In genomic region chr1:171360253-171360652, GRCm38 (mm10) we compare ENCODE assay signal across 8 mouse cellular contexts. TPM values are rescaled to one million over a fixed set of nuclear protein-coding genes. Genes with fewer than 3 reads are reported as not detected.
A peak's percentile ranks its signal among the peaks of the same experiment; 100 is the strongest.
DNase-seq lines count a peak whose midpoint lies in the region; ATAC-seq and TF ChIP-seq lines count a peak whose summit lies in the region.

No protein-coding gene starts in this region.

- H3K4me3 ChIP-seq in heart, embryonic 13.5 days: peak overlapping the region; percentile 65
- peak overlapping the region; percentile 82 for H3K4me3 ChIP-seq in testis, adult 2 months (ENCODE audit: control insufficient read depth, low read depth, low read length)
- H3K4me3 ChIP-seq in liver, embryonic 15.5 days (replicated peaks): peak overlapping the region; percentile 63
- peak overlapping the region; percentile 56 for H3K4me3 ChIP-seq in small intestine, adult 2 months (ENCODE audit: low read depth, low read length)

- no peak for DNase-seq in heart, postnatal 4 days
- DNase-seq in testis, postnatal 14 days (ENCODE audit: low spot score): no peak
- DNase-seq in spleen, adult 12 weeks (ENCODE audit: low spot score): no peak

- no peak for TF ChIP-seq POLR2A in testis, adult 2 months (IDR thresholded peaks at IDR 0.05; ENCODE audit: control insufficient read depth, low read depth, low read length)
- TF ChIP-seq POLR2A in small intestine, adult 2 months (IDR thresholded peaks at IDR 0.05; ENCODE audit: low read depth, low read length): no peak

- TF ChIP-seq CTCF in testis, adult 2 months (IDR thresholded peaks at IDR 0.05; ENCODE audit: control insufficient read depth, insufficient read depth, insufficient replicate concordance, low read depth, low read length): no peak
- no peak for TF ChIP-seq CTCF in small intestine, adult 2 months (IDR thresholded peaks at IDR 0.05; ENCODE audit: extremely low read depth, insufficient read length, insufficient replicate concordance, low read depth, low read length)

- WGBS in heart, embryonic 13.5 days: 5% methylated on average over 26 of the region's 26 CpGs
- 19% methylated on average over 26 of the region's 26 CpGs for WGBS in liver, embryonic 15.5 days (ENCODE audit: insufficient replicate concordance)
- WGBS in small intestine, adult 2 months: 39% methylated on average over 26 of the region's 26 CpGs

- no peaks in the 10 kb centered on the region for H3K27me3 ChIP-seq in heart, embryonic 13.5 days (replicated peaks)
- no peaks in the 10 kb centered on the region for H3K27me3 ChIP-seq in testis, adult 2 months (ENCODE audit: control insufficient read depth, insufficient read depth, low read length)
- no peaks in the 10 kb centered on the region for H3K27me3 ChIP-seq in liver, embryonic 15.5 days
- H3K27me3 ChIP-seq in small intestine, adult 2 months (ENCODE audit: control insufficient read depth, insufficient read depth, low read length): no peaks in the 10 kb centered on the region

- peaks cover 34% of the 10 kb centered on the region for H3K36me3 ChIP-seq in heart, embryonic 13.5 days
- H3K36me3 ChIP-seq in testis, adult 2 months (ENCODE audit: control insufficient read depth, insufficient read depth, low read length): no peaks in the 10 kb centered on the region
- H3K36me3 ChIP-seq in liver, embryonic 15.5 days (replicated peaks): peaks cover 24% of the 10 kb centered on the region
- H3K36me3 ChIP-seq in small intestine, adult 2 months (ENCODE audit: control insufficient read depth, insufficient read depth, low read length): peaks cover 13% of the 10 kb centered on the region

- no peak; the same call in 1 of the 2 replicates for ATAC-seq in heart, embryonic 13.5 days (ENCODE audit: extremely low read depth, insufficient number of reproducible peaks, low FRiP score, low TSS enrichment)
- peak; percentile 10 for ATAC-seq in granulocyte monocyte progenitor cell, adult 5-6 weeks (replicated peaks; ENCODE audit: poor library complexity, severe bottlenecking)
- ATAC-seq in liver, embryonic 15.5 days (ENCODE audit: insufficient read depth): peak; percentile 10; the same call in 1 of the 2 replicates

- H3K9ac ChIP-seq in heart, embryonic 13.5 days: peak overlapping the region; percentile 82
- H3K9ac ChIP-seq in liver, embryonic 15.5 days: peak overlapping the region; percentile 56

- H3K27ac ChIP-seq in heart, embryonic 13.5 days (replicated peaks): 0 out of 2 replicates have a peak overlapping the region, but pooled peaks have one; percentile 12
- H3K27ac ChIP-seq in testis, adult 2 months (ENCODE audit: control insufficient read depth, insufficient read depth, low read depth, low read length): peak overlapping the region; percentile 85
- H3K27ac ChIP-seq in liver, embryonic 15.5 days (replicated peaks): 0 out of 2 replicates have a peak overlapping the region, but pooled peaks have one; percentile 61
- H3K27ac ChIP-seq in small intestine, adult 2 months (ENCODE audit: insufficient read depth, low read depth, low read length): no peak overlapping the region

- H3K4me1 ChIP-seq in heart, embryonic 13.5 days: peaks cover 14% of the 10 kb centered on the region
- H3K4me1 ChIP-seq in testis, adult 2 months (ENCODE audit: control insufficient read depth, insufficient read depth, low read length): peaks cover 12% of the 10 kb centered on the region
- H3K4me1 ChIP-seq in liver, embryonic 15.5 days (replicated peaks): peaks cover 29% of the 10 kb centered on the region
- peaks cover 10% of the 10 kb centered on the region for H3K4me1 ChIP-seq in small intestine, adult 2 months (ENCODE audit: control insufficient read depth, insufficient read depth, insufficient read length, low read length)

- H3K9me3 ChIP-seq in heart, embryonic 13.5 days: 0 out of 2 replicates have a peak, but pooled peaks cover 3% of the 10 kb centered on the region
- H3K9me3 ChIP-seq in liver, embryonic 15.5 days (replicated peaks): no peaks in the 10 kb centered on the region

- H3K4me2 ChIP-seq in heart, embryonic 13.5 days: peak overlapping the region; percentile 84
- peak overlapping the region; percentile 87 for H3K4me2 ChIP-seq in liver, embryonic 15.5 days

RNA-seq across cellular contexts. Expression of gene Klhdc9, which starts 0.3 kb away (rescaled TPM):
- 0.65 and 0.76 TPM in 2 replicates for polyA plus RNA-seq in heart, embryonic 13.5 days (2015; fragmentation: Nextera tagmentation; extraction: Ambion mirVana)
- under 1 TPM; 0.50 TPM for total RNA-seq in heart, postnatal 4 days (2021)
- polyA plus RNA-seq in testis, adult 2 months (2012; rRNA removed): 10.6 and 10.9 TPM in 2 replicates
- not detected in 2 replicates for total RNA-seq in granulocyte monocyte progenitor cell, adult 5-6 weeks (2014; fragmentation: Nextera tagmentation)
- 0.52 and 0.77 TPM in 2 replicates for total RNA-seq in granulocyte monocyte progenitor cell, adult 5-6 weeks (2017)
- 0.21 and 0.33 TPM in 2 replicates for polyA plus RNA-seq in liver, embryonic 15.5 days (2015; fragmentation: Nextera tagmentation; extraction: Ambion mirVana)
- polyA plus RNA-seq in small intestine, adult 2 months (2012; rRNA removed): 0.13 and 0.16 TPM in 2 replicates

RNA-seq across cellular contexts. Expression of gene Nectin4, which starts 9.6 kb away (rescaled TPM):
- polyA plus RNA-seq in heart, embryonic 13.5 days (2015; fragmentation: Nextera tagmentation; extraction: Ambion mirVana): 0.23 and 0.27 TPM in 2 replicates
- under 1 TPM; 0.07 TPM for total RNA-seq in heart, postnatal 4 days (2021)
- polyA plus RNA-seq in testis, adult 2 months (2012; rRNA removed): 6.5 and 8.5 TPM in 2 replicates
- total RNA-seq in granulocyte monocyte progenitor cell, adult 5-6 weeks (2014; fragmentation: Nextera tagmentation): 1.5 and 2.4 TPM in 2 replicates
- 0.99 and 1.6 TPM in 2 replicates for total RNA-seq in granulocyte monocyte progenitor cell, adult 5-6 weeks (2017)
- polyA plus RNA-seq in liver, embryonic 15.5 days (2015; fragmentation: Nextera tagmentation; extraction: Ambion mirVana): 0.07 and 0.18 TPM in 2 replicates
- 0.33 and 1.1 TPM in 2 replicates for polyA plus RNA-seq in small intestine, adult 2 months (2012; rRNA removed)

RNA-seq across cellular contexts. Expression of gene Pfdn2, which starts 14.8 kb away (rescaled TPM):
- polyA plus RNA-seq in heart, embryonic 13.5 days (2015; fragmentation: Nextera tagmentation; extraction: Ambion mirVana): 85.4 and 97.8 TPM in 2 replicates
- 10 to 100 TPM; 76.2 to 80.2 TPM for total RNA-seq in heart, postnatal 4 days (2021)
- polyA plus RNA-seq in testis, adult 2 months (2012; rRNA removed): 23.9 and 25.8 TPM in 2 replicates
- 35.6 and 62.6 TPM in 2 replicates for total RNA-seq in granulocyte monocyte progenitor cell, adult 5-6 weeks (2014; fragmentation: Nextera tagmentation)
- 15.2 and 28.0 TPM in 2 replicates for total RNA-seq in granulocyte monocyte progenitor cell, adult 5-6 weeks (2017)
- 32.8 and 37.5 TPM in 2 replicates for polyA plus RNA-seq in liver, embryonic 15.5 days (2015; fragmentation: Nextera tagmentation; extraction: Ambion mirVana)
- 5.0 and 7.5 TPM in 2 replicates for polyA plus RNA-seq in small intestine, adult 2 months (2012; rRNA removed)

RNA-seq across cellular contexts. Expression of gene Nit1, which starts 14.8 kb away (rescaled TPM):
- polyA plus RNA-seq in heart, embryonic 13.5 days (2015; fragmentation: Nextera tagmentation; extraction: Ambion mirVana): 34.8 and 36.9 TPM in 2 replicates
- 10 to 100 TPM; 17.9 to 20.3 TPM for total RNA-seq in heart, postnatal 4 days (2021)
- 74.2 and 82.8 TPM in 2 replicates for polyA plus RNA-seq in testis, adult 2 months (2012; rRNA removed)
- 28.1 and 30.3 TPM in 2 replicates for total RNA-seq in granulocyte monocyte progenitor cell, adult 5-6 weeks (2014; fragmentation: Nextera tagmentation)
- total RNA-seq in granulocyte monocyte progenitor cell, adult 5-6 weeks (2017): 24.6 and 33.8 TPM in 2 replicates
- polyA plus RNA-seq in liver, embryonic 15.5 days (2015; fragmentation: Nextera tagmentation; extraction: Ambion mirVana): 33.1 and 39.1 TPM in 2 replicates
- 36.8 and 50.7 TPM in 2 replicates for polyA plus RNA-seq in small intestine, adult 2 months (2012; rRNA removed)

RNA-seq across cellular contexts. Expression of gene Arhgap30, which starts 28.5 kb away (rescaled TPM):
- 0.78 and 0.92 TPM in 2 replicates for polyA plus RNA-seq in heart, embryonic 13.5 days (2015; fragmentation: Nextera tagmentation; extraction: Ambion mirVana)
- total RNA-seq in heart, postnatal 4 days (2021): 1 to 10 TPM in 1 of 2 experiments, under 1 TPM in 1; 0.90 to 1.5 TPM
- polyA plus RNA-seq in testis, adult 2 months (2012; rRNA removed): 8.0 and 11.5 TPM in 2 replicates
- 47.2 and 53.5 TPM in 2 replicates for total RNA-seq in granulocyte monocyte progenitor cell, adult 5-6 weeks (2014; fragmentation: Nextera tagmentation)
- total RNA-seq in granulocyte monocyte progenitor cell, adult 5-6 weeks (2017): 63.0 and 67.1 TPM in 2 replicates
- polyA plus RNA-seq in liver, embryonic 15.5 days (2015; fragmentation: Nextera tagmentation; extraction: Ambion mirVana): 5.0 and 5.3 TPM in 2 replicates
- polyA plus RNA-seq in small intestine, adult 2 months (2012; rRNA removed): 3.8 and 6.1 TPM in 2 replicates
